Mouse (Mus musculus) limb, embryonic 15.5 days (tissue): ENCODE results near the gene Dtx3. TPM values are rescaled to one million over a fixed set of nuclear protein-coding genes. Genes with fewer than 3 reads are reported as not detected.
"Not testable (repeated sequence)": the region's sequence is repeated elsewhere in the genome, so short reads cannot be mapped to it uniquely, and the experiment has no call there.

Experiments
- ATAC-seq: fragments of 200-750 bp; cut with Nextera tagmentation; 2 replicates; pipeline ENCODE4 v1.8.0; 2017; ENCODE audit warnings: low read depth, moderate TSS enrichment; ENCODE audit not compliant: insufficient number of reproducible peaks, low FRiP score, low TSS enrichment
- H3K27ac ChIP-seq: fragments of 300-500 bp; sonication (generic); 2 replicates; pipeline ENCODE4 v1.5.1; 2015; ENCODE audit warnings: moderate library complexity, mild to moderate bottlenecking, inconsistent platforms
- H3K27me3 ChIP-seq: fragments of 300-500 bp; sonication (generic); 2 replicates; pipeline ENCODE4 v1.6.1; 2015; ENCODE audit warnings: inconsistent platforms
- H3K36me3 ChIP-seq: fragments of 300-500 bp; sonication (generic); 2 replicates; pipeline ENCODE4 v1.6.1; 2015; ENCODE audit warnings: inconsistent platforms
- H3K4me1 ChIP-seq: fragments of 300-500 bp; sonication (generic); 2 replicates; pipeline ENCODE4 v1.6.1; 2015; ENCODE audit warnings: inconsistent platforms
- H3K4me2 ChIP-seq: fragments of 300-500 bp; sonication (generic); 2 replicates; pipeline ENCODE4 v1.6.1; 2015; ENCODE audit warnings: mild to moderate bottlenecking, inconsistent platforms
- H3K4me3 ChIP-seq: fragments of 300-500 bp; sonication (generic); 2 replicates; pipeline ENCODE4 v1.5.1; 2015; ENCODE audit warnings: mild to moderate bottlenecking, inconsistent platforms
- H3K9ac ChIP-seq: fragments of 300-500 bp; sonication (generic); 2 replicates; pipeline ENCODE4 v1.6.1; 2015; ENCODE audit warnings: inconsistent platforms
- H3K9me3 ChIP-seq: fragments of 300-500 bp; sonication (generic); 2 replicates; pipeline ENCODE4 v1.6.1; 2016; ENCODE audit warnings: inconsistent platforms
- WGBS: fragments of 180-500 bp; shearing (Covaris S2); methylation state at CpG from one replicate; pipeline ENCODE4 v1.1.7; 2015; 5-methylcytosine and 5-hydroxymethylcytosine counted together
- polyA plus RNA-seq: library from polyadenylated mRNA; unstranded; fragments of >200 nt; fragmentation: Nextera tagmentation; extraction: Ambion mirVana; gene quantifications from 2 replicates; pipeline ENCODE4 v1.2.1, GENCODE M21; 2015

Gene Dtx3
- polyA plus RNA-seq, 1 experiment from 2014 or later = 140 TPM

GRCm38 (mm10) chr10:127164190-127164589 is 31.3 kb downstream of the Dtx3 start:
- Histone ChIP-seq H3K27me3 (peaks cover 47% of the 10 kb centered on the region), H3K27ac (no peak overlapping the region), H3K9me3 (no peaks in the 10 kb centered on the region), H3K9ac (no peak overlapping the region), H3K4me1 (peaks cover 25% of the 10 kb centered on the region), H3K36me3 (no peaks in the 10 kb centered on the region), H3K4me2 (no peak overlapping the region), H3K4me3 (no peak overlapping the region)
- no peak for ATAC-seq
- WGBS = 90% methylated on average over 4 of the region's 4 CpGs

GRCm38 (mm10) chr10:127162771-127163261 is 32.7 kb downstream of the Dtx3 start:
- Histone ChIP-seq H3K27me3 (peaks cover 35% of the 10 kb centered on the region), H3K4me1 (peaks cover 25% of the 10 kb centered on the region)
- ATAC-seq, H3K9ac ChIP-seq, H3K4me3 ChIP-seq, H3K4me2 ChIP-seq, H3K27ac ChIP-seq, H3K36me3 ChIP-seq, H3K9me3 ChIP-seq: not testable (repeated sequence)
- 46% methylated on average over 7 of the region's 7 CpGs for WGBS

- ATAC-seq = no peak
- WGBS = 74% methylated on average over 3 of the region's 3 CpGs
- H3K9me3 ChIP-seq = no peaks in the 10 kb centered on the region
Observed at GRCm38 (mm10) chr10:127160728-127161127, 34.8 kb downstream of the Dtx3 start.

GRCm38 (mm10) chr10:127160081-127160480 is 35.4 kb downstream of the Dtx3 start:
- no peak for ATAC-seq
- H3K27ac ChIP-seq = no peak overlapping the region
- H3K4me2 ChIP-seq = no peak overlapping the region
- WGBS = 74% methylated on average over 9 of the region's 9 CpGs
- no peak overlapping the region for H3K4me3 ChIP-seq
- peaks cover 7% of the 10 kb centered on the region for H3K4me1 ChIP-seq
- no peaks in the 10 kb centered on the region for H3K36me3 ChIP-seq
- peaks cover 8% of the 10 kb centered on the region for H3K27me3 ChIP-seq
- H3K9me3 ChIP-seq = no peaks in the 10 kb centered on the region
- no peak overlapping the region for H3K9ac ChIP-seq

More at GRCm38 (mm10) chr10:127160728-127161127, 34.8 kb downstream of the Dtx3 start:
- Histone ChIP-seq H3K27ac (no peak overlapping the region), H3K4me1 (peaks cover 14% of the 10 kb centered on the region), H3K4me3 (no peak overlapping the region), H3K27me3 (peaks cover 14% of the 10 kb centered on the region), H3K36me3 (no peaks in the 10 kb centered on the region), H3K9ac (no peak overlapping the region), H3K4me2 (no peak overlapping the region)

GRCm38 (mm10) chr10:127158471-127158870 is 37.1 kb downstream of the Dtx3 start:
- ATAC-seq = no peak
- WGBS = 70% methylated on average over 3 of the region's 3 CpGs
- H3K9me3 ChIP-seq = no peaks in the 10 kb centered on the region

GRCm38 (mm10) chr10:127156511-127156910 is 39.0 kb downstream of the Dtx3 start:
- Histone ChIP-seq H3K9me3 (no peaks in the 10 kb centered on the region), H3K9ac (no peak overlapping the region), H3K4me3 (no peak overlapping the region), H3K36me3 (no peaks in the 10 kb centered on the region), H3K27ac (no peak overlapping the region), H3K27me3 (no peaks in the 10 kb centered on the region), H3K4me1 (no peaks in the 10 kb centered on the region), H3K4me2 (no peak overlapping the region)
- no peak for ATAC-seq
- 83% methylated on average over 1 of the region's 1 CpGs for WGBS

More at GRCm38 (mm10) chr10:127158471-127158870, 37.1 kb downstream of the Dtx3 start:
- no peak overlapping the region for H3K9ac ChIP-seq
- H3K27me3 ChIP-seq = peaks cover 2% of the 10 kb centered on the region; the same call in 1 of the 2 replicates
- H3K4me2 ChIP-seq = no peak overlapping the region
- H3K4me1 ChIP-seq = no peaks in the 10 kb centered on the region
- no peaks in the 10 kb centered on the region for H3K36me3 ChIP-seq
- no peak overlapping the region for H3K4me3 ChIP-seq
- no peak overlapping the region for H3K27ac ChIP-seq

GRCm38 (mm10) chr10:127156089-127156488 is 39.4 kb downstream of the Dtx3 start:
- H3K36me3 ChIP-seq = no peaks in the 10 kb centered on the region
- H3K4me1 ChIP-seq = no peaks in the 10 kb centered on the region

GRCm38 (mm10) chr10:127154652-127155051 is 40.9 kb downstream of the Dtx3 start:
- Histone ChIP-seq H3K9me3 (no peaks in the 10 kb centered on the region), H3K4me1 (no peaks in the 10 kb centered on the region), H3K36me3 (no peaks in the 10 kb centered on the region), H3K9ac (no peak overlapping the region), H3K4me3 (no peak overlapping the region), H3K27me3 (0 out of 2 replicates have a peak, but pooled peaks cover 3% of the 10 kb centered on the region), H3K4me2 (no peak overlapping the region), H3K27ac (no peak overlapping the region)
- 82% methylated on average over 5 of the region's 5 CpGs for WGBS
- ATAC-seq = no peak

More at GRCm38 (mm10) chr10:127156089-127156488, 39.4 kb downstream of the Dtx3 start:
- Histone ChIP-seq H3K27me3 (no peaks in the 10 kb centered on the region), H3K9ac (no peak overlapping the region), H3K4me2 (no peak overlapping the region), H3K27ac (no peak overlapping the region), H3K9me3 (no peaks in the 10 kb centered on the region), H3K4me3 (no peak overlapping the region)
- ATAC-seq = no peak
- WGBS = 94% methylated on average over 1 of the region's 1 CpGs

GRCm38 (mm10) chr10:127154241-127154640 is 41.3 kb downstream of the Dtx3 start:
- Histone ChIP-seq H3K9ac (no peak overlapping the region), H3K27me3 (0 out of 2 replicates have a peak, but pooled peaks cover 3% of the 10 kb centered on the region), H3K9me3 (no peaks in the 10 kb centered on the region), H3K27ac (no peak overlapping the region), H3K4me2 (no peak overlapping the region), H3K4me1 (no peaks in the 10 kb centered on the region), H3K4me3 (no peak overlapping the region), H3K36me3 (no peaks in the 10 kb centered on the region)
- ATAC-seq = no peak
- 93% methylated on average over 2 of the region's 2 CpGs for WGBS

- Histone ChIP-seq H3K27me3 (0 out of 2 replicates have a peak, but pooled peaks cover 3% of the 10 kb centered on the region), H3K9me3 (no peaks in the 10 kb centered on the region), H3K4me1 (no peaks in the 10 kb centered on the region), H3K27ac (no peak overlapping the region), H3K9ac (no peak overlapping the region), H3K4me2 (no peak overlapping the region), H3K36me3 (no peaks in the 10 kb centered on the region), H3K4me3 (no peak overlapping the region)
- WGBS = 95% methylated on average over 7 of the region's 7 CpGs
- no peak for ATAC-seq
Observed at GRCm38 (mm10) chr10:127153323-127153722, 42.2 kb downstream of the Dtx3 start.

GRCm38 (mm10) chr10:127152556-127152955 is 43.0 kb downstream of the Dtx3 start:
- H3K27ac ChIP-seq, H3K4me2 ChIP-seq, H3K9me3 ChIP-seq, H3K4me1 ChIP-seq, ATAC-seq, H3K36me3 ChIP-seq, H3K4me3 ChIP-seq, H3K27me3 ChIP-seq, H3K9ac ChIP-seq: not testable (repeated sequence)
- 88% methylated on average over 10 of the region's 10 CpGs for WGBS

GRCm38 (mm10) chr10:127151233-127151632 is 44.3 kb downstream of the Dtx3 start:
- not testable (repeated sequence) for ATAC-seq, H3K9ac ChIP-seq, H3K27me3 ChIP-seq, H3K9me3 ChIP-seq, H3K4me3 ChIP-seq, H3K27ac ChIP-seq, H3K4me2 ChIP-seq, H3K36me3 ChIP-seq, H3K4me1 ChIP-seq
- 90% methylated on average over 3 of the region's 3 CpGs for WGBS

GRCm38 (mm10) chr10:127150471-127150872 is 45.1 kb downstream of the Dtx3 start:
- H3K36me3 ChIP-seq = no peaks in the 10 kb centered on the region
- 81% methylated on average over 4 of the region's 4 CpGs for WGBS
- no peak overlapping the region for H3K4me2 ChIP-seq
- H3K4me1 ChIP-seq = no peaks in the 10 kb centered on the region
- H3K27ac ChIP-seq = no peak overlapping the region
- H3K27me3 ChIP-seq = 0 out of 2 replicates have a peak, but pooled peaks cover 3% of the 10 kb centered on the region
- H3K4me3 ChIP-seq = no peak overlapping the region
- ATAC-seq = no peak
- H3K9me3 ChIP-seq = no peaks in the 10 kb centered on the region
- H3K9ac ChIP-seq = no peak overlapping the region
